Mouse (Mus musculus) neutrophil, adult 5-6 weeks (primary cell): ENCODE measurements at regions not wholly inside any gene's neighbourhood (a gene's known extent, or its start where the extent isn't known, plus 50 kb on each side); places are given as distances from the start of the nearest gene placed in this dataset.

Experiments
- ATAC-seq: fragments of 151-379, 151-347 bp; 2 replicates; pipeline ENCODE4 v1.8.0; 2017; ENCODE audit warnings: mild to moderate bottlenecking, moderate TSS enrichment; ENCODE audit not compliant: insufficient number of reproducible peaks, poor library complexity, low FRiP score, severe bottlenecking; ENCODE audit errors: extremely low read depth

GRCm38 (mm10) chr17:14510486-14510885 lies 183.5 kb downstream of the Thbs2 start:
- no peak for ATAC-seq

GRCm38 (mm10) chr17:14507111-14507510 lies 186.9 kb downstream of the Thbs2 start:
- no peak for ATAC-seq

GRCm38 (mm10) chr17:14506123-14506522 lies 187.9 kb downstream of the Thbs2 start:
- no peak for ATAC-seq

GRCm38 (mm10) chr17:14505415-14505814 lies 188.6 kb downstream of the Thbs2 start:
- ATAC-seq = no peak

DNA sequence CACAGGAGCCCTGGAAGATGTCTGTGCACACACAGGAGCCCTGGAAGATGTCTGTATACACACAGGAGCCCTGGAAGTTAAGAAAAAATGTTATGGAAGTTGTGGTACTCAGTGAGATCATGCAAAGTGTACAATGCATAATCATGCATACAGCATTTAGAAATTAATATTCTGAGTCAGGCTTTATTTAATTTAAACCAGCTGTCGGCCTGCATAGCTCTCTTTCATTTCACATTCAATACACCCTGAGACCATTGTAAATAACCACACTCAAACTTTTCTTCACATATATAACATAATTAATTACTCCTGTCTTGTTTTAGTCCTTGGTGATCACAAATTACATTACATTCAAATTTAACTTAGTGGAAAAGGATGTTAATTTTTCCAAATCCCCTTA lies 190.4 kb downstream of the Thbs2 start:
- no peak for ATAC-seq

DNA sequence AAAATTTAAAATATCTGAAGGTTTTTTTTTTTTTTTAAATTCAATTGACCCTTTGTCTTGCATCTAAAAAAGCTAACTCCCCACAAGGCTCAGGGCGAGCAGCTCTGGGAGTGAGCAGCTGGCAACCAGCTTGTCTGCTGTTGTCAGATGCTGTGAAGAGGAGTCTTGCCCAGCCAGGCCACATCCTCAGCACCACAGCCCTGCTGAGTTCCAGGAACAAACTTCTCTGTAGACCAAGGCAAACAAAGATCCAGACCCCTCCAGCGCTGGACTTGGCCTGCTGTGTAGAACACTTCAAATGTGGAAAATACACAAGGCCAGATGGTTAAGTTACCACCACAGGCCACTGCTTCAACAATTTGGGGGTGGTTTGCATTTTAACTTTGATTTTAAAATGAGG lies 192.7 kb downstream of the Thbs2 start:
- ATAC-seq = no peak

GRCm38 (mm10) chr17:14497086-14497485 lies 196.9 kb downstream of the Thbs2 start:
- ATAC-seq = no peak

DNA sequence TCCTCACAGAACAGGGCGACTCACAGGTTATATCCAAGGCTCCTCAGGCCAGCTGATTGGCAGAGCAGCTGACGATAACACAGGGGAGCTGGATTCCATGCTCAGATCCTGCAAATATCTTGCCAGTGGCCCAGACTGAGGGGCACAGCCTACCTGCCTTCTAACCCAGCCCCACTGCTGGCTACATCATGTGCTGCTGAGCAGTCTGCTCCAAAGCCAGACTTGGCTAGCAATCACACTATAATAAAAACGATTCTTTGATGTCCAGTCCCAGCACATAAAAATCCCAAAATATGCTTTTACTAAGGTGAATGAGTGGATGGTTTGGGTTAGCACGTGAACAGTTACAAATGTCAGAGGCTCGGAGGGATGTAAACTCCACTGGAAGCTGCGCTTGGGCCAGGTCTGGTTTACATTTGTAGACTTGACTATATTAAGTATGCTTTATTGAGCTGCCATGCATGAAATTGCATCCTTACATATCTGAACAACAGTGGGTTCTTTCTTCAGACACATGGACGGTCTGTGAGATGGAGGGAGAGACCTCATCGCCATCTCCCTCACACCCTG lies 200.2 kb downstream of the Thbs2 start:
- ATAC-seq = no peak

DNA sequence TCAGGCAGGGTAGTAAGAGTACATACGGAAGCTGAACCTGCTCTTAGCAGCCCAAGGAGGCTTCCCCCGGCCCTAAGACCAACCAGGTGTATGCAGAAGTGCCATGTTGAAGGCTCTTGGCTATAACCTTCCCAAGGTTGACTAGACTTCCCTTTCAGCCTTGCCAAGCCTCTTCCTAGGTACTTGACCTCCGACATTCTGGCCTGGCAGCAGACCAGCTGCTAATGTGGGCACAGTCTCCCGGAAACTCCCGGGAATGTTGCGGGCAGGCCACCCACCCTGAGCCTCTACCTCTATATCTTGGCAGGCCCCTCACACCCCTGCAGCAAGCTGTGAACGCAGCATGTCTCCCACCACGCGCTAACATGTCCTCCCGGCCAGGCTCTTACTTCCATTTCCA lies 201.1 kb downstream of the Thbs2 start:
- ATAC-seq = no peak

GRCm38 (mm10) chr17:14481746-14482145 lies 202.4 kb downstream of the Smoc2 start:
- no peak for ATAC-seq

DNA sequence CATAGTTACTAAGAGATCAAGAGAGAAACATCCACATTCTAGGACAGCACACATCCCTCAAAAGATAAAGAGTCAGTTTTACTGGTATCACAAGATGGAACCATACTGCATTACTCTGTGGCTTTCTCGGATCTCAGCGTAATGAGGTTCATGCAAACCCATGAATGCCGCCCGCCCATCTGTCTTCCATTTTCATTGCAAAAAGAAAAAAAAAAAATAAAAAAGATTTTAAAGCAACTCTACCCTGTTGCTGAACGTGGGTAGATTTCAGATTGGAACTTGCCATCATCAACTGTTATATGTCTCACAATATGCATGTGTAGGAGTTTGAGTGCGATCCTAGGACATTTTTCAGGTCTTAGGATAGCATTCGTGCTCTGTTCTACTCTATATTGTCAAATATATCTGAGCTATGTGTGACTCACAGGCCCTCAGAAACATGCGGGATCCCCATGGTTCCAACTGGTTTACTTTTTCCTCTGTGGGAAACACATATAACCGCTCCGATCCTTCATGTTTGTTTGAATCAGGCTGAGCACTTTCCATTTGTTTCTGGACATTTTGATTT lies 199.7 kb downstream of the Smoc2 start:
- ATAC-seq = no peak

DNA sequence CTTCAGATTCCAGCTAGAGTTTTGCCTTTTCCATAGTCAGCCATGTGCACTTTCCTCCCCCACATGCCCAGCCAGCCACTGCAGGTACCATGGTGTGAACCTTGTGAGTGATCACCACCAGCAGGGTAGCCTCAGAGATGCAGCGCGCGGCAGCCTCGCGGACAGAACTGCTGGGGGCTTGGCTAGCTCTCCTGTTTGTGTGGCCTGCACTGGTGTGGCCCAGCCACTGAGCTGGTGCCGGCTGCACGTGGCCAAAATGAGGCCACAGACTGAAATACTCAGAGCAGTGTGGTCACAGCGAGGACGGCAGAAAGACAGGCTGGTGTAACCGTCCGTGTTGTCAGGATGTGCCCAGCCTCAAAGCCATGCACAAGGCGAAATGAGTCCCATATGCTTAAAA lies 197.4 kb downstream of the Smoc2 start:
- ATAC-seq = no peak

DNA sequence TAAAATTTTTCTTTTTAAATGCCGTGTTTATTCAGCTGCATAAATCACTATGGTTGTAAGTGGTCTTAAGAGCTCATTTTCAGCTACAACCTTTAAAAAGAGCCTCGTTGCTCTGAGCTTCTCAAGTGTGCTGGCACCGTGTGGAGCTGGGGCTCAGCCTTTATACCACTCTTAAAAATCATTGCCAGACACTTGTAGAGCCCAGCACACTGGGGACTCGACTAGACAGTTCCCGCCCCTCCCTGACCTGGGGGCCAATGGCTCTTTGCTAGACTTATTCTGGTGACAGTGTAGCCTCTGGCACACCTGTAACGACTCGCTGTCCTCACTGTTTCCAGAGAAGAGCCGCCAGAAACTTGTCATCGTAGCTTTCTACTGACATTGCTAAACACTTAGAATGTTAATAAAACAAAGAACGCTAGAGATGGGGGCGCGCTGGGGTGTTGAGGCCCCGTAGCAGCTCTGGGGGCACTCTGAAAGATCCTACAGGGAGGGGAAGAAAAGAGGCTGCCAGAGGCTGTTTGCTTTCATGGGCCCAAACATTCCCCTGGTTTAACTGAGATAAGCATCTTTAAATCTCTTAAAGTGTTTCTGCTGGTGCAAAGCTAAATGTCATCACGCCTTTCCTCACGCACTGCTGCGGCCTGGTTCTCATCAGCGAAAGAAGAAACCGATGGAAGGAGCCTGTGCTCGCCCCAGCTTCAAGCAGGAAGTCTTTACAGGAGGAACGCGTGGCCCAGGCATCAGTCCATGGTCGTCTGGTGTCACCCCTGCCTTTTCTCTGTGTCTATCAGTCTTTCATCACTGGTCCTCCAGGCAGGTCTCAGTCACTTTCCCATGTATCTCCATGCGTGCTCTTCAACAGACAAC lies 196.7 kb downstream of the Smoc2 start:
- no peak for ATAC-seq

GRCm38 (mm10) chr17:14475277-14475676 lies 196.0 kb downstream of the Smoc2 start:
- no peak for ATAC-seq

GRCm38 (mm10) chr17:14468754-14469488 lies 189.6 kb downstream of the Smoc2 start:
- ATAC-seq = no peak

DNA sequence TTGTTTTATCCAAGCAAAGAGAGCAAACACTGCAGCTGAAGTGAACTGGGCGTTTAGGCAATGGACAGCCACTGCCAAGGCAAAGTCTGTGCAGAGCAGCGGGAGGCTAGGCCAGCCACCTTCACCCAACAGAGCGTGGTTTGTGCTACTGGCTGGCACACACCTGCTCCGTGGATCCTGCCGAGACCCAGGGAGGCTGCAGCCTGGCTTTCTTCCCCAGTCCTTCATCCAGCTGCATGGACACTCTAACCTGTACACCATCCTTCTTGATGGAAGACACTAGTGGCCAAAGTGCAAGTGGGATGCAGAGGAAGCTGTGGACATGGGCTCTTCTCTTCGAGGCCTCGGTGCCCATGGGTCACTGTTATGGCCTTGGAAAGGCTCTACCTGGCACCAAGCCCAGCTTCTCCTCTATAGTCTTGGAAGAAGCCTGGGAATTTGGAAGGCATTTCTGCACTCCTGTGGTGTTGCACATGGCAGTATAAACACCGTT lies 176.0 kb downstream of the Smoc2 start:
- ATAC-seq = no peak
